Mouse (Mus musculus) midbrain, embryonic 12.5 days (tissue): Measurements from ENCODE around the gene Dnajc16. TPM values are rescaled to one million over a fixed set of nuclear protein-coding genes. Genes with fewer than 3 reads are reported as not detected.

Experiments used
- ATAC-seq: fragments of 200-750 bp; cut with Nextera tagmentation; 2 replicates; pipeline ENCODE4 v1.8.0; 2017; ENCODE audit warnings: low read depth, moderate TSS enrichment, moderate library complexity; ENCODE audit not compliant: low FRiP score
- H3K27ac ChIP-seq: fragments of 300-500 bp; sonication (generic); replicated peaks from 2 replicates; pipeline ENCODE4 v1.5.1; 2016; ENCODE audit warnings: mild to moderate bottlenecking
- H3K27me3 ChIP-seq: fragments of 300-500 bp; sonication (generic); 2 replicates; pipeline ENCODE4 v1.6.1; 2016; ENCODE audit warnings: mild to moderate bottlenecking
- H3K36me3 ChIP-seq: fragments of 300-500 bp; sonication (generic); 2 replicates; pipeline ENCODE4 v1.6.1; 2016
- H3K4me1 ChIP-seq: fragments of 300-500 bp; sonication (generic); 2 replicates; pipeline ENCODE4 v1.6.1; 2016
- H3K4me2 ChIP-seq: fragments of 300-500 bp; sonication (generic); replicated peaks from 2 replicates; pipeline ENCODE4 v1.6.1; 2016; ENCODE audit warnings: mild to moderate bottlenecking, moderate library complexity
- H3K4me3 ChIP-seq: fragments of 300-500 bp; sonication (generic); 2 replicates; pipeline ENCODE4 v1.5.1; 2016; ENCODE audit warnings: mild to moderate bottlenecking
- H3K9ac ChIP-seq: fragments of 300-500 bp; sonication (generic); replicated peaks from 2 replicates; pipeline ENCODE4 v1.6.1; 2016; ENCODE audit warnings: mild to moderate bottlenecking, moderate library complexity
- H3K9me3 ChIP-seq: fragments of 300-500 bp; sonication (generic); 2 replicates; pipeline ENCODE4 v1.6.1; 2016; ENCODE audit warnings: mild to moderate bottlenecking
- WGBS: fragments of 180-500 bp; shearing (Covaris S2); methylation state at CpG from one replicate; pipeline ENCODE4 v1.1.7; 2016; 5-methylcytosine and 5-hydroxymethylcytosine counted together
- polyA plus RNA-seq: library from polyadenylated mRNA; unstranded; fragments of >200 nt; fragmentation: Nextera tagmentation; extraction: Ambion mirVana; gene quantifications from 2 replicates; pipeline ENCODE4 v1.2.1, GENCODE M21; 2016

Gene Dnajc16
- polyA plus RNA-seq: 6.7 and 6.8 TPM in 2 replicates

DNA sequence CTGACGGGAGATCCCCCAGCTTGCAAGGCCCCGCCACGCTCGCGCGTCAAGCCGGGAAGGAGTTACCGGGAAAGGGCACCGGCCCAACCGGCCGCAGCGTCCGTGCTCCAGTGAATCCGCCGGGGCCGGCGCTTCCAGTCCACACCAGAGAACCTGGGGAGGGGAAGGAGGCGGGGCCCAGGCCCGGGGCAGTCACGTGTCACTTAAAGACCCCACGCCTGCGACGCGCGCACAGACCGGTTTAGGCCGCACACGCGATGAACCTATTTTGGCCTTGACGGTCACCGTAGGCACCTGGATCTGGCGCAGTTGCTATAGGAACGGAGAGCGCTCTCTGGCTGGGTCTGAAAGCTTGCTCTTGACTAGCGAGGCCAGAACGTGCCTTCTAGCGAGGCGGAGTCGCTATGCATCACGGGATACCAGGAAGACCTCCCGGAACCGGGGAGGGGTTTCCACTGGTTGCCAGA, at the start of gene Dnajc16:
Gene Dnajc16 (minus strand): TSS at position 408 of the 467 bp plus-strand sequence.
- Histone ChIP-seq H3K4me3 (peak within 1 kb of the TSS; percentile 93), H3K36me3 (peaks cover 6% of the 10 kb centered on the region; the same call in 1 of the 2 replicates), H3K4me2 (peak within 1 kb of the TSS; percentile 85), H3K9me3 (no peaks in the 10 kb centered on the region), H3K4me1 (peaks cover 20% of the 10 kb centered on the region), H3K9ac (peak within 1 kb of the TSS; percentile 97), H3K27ac (peak within 1 kb of the TSS; percentile 78), H3K27me3 (no peaks in the 10 kb centered on the region)
- WGBS: under 1% methylated on average over 37 of the region's 42 CpGs
- ATAC-seq: peak; percentile 93

DNA sequence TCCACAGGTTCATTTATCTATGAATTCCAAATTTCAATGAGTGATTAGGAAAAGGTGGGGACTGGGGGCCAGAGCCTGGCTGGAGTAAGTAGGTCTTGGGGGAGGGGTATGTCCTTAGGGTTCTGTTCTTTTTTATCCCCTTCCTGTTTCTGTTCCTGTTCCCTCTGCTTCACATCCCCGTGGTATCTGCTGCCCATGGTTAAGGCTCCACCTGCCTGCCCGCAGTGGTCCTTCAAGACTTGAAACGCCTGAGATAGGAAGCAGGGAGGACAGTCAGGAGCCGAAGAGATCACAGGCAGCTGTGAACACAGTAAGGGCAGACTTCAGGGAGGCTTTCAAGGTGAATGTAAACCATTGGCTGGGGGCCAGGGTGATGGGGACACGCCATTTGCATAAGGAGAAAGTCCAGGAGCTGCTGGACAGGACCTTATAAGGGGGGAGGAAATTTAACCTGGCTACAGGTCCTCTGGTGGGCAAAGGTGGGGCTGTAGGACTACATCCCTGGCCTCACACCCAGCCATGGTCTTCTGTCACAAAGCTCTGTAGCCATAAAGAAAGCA, 43.9 kb upstream of the Dnajc16 start:
- no peaks in the 10 kb centered on the region for H3K9me3 ChIP-seq
- 79% methylated on average over 5 of the region's 5 CpGs for WGBS
- H3K27ac ChIP-seq: no peak overlapping the region
- no peak overlapping the region for H3K4me2 ChIP-seq
- no peak for ATAC-seq
- H3K27me3 ChIP-seq: no peaks in the 10 kb centered on the region
- H3K36me3 ChIP-seq: no peaks in the 10 kb centered on the region
- no peak overlapping the region for H3K4me3 ChIP-seq
- H3K9ac ChIP-seq: no peak overlapping the region
- 0 out of 2 replicates have a peak, but pooled peaks cover 2% of the 10 kb centered on the region for H3K4me1 ChIP-seq

DNA sequence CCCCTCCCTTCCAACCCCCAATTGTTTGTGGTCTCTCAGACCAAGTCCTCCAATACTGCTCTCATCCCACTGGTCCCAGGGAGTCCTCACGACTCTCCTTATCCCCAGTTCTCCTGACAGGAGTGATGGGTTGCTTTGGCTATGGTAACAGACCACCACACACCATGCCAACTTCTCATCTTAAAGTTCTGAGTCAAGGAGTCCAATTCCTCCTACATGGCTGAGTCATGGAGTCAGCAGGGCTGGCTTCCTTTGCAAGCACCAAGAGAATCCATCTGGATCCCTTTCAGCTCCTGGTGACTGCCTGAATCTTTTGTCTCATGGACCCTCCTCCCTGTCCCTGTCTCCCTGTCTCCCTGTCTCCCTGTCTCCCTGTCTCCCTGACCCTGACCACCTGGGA, 43.2 kb upstream of the Dnajc16 start:
- no peaks in the 10 kb centered on the region for H3K9me3 ChIP-seq
- no peaks in the 10 kb centered on the region for H3K27me3 ChIP-seq
- 0 out of 2 replicates have a peak, but pooled peaks cover 2% of the 10 kb centered on the region for H3K4me1 ChIP-seq
- no peak overlapping the region for H3K4me3 ChIP-seq
- ATAC-seq: no peak
- H3K36me3 ChIP-seq: no peaks in the 10 kb centered on the region
- H3K4me2 ChIP-seq: no peak overlapping the region
- no peak overlapping the region for H3K27ac ChIP-seq
- H3K9ac ChIP-seq: no peak overlapping the region
- WGBS: 50% methylated on average over 1 of the region's 1 CpGs

DNA sequence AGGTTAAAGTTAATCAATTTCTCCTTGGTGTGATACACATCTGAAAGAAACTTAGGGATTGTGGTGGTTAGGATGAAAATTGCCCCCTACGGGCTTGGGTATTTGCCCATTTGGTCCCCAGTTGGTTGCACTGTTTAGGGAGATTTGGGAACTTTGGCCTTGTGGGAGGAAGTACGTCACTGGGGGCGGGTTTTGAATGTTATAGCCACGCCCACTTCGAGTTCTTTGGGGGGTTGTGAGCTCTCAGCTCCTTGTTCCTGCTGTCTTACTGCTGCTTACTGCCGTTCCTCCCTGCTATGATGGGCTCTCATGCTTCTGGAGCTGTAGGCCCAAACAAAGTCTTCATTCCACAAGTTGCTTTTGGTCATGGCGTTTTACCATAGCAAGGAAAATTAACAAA, 40.6 kb upstream of the Dnajc16 start:
- Histone ChIP-seq H3K27me3 (no peaks in the 10 kb centered on the region), H3K4me3 (no peak overlapping the region), H3K4me1 (0 out of 2 replicates have a peak, but pooled peaks cover 2% of the 10 kb centered on the region), H3K36me3 (no peaks in the 10 kb centered on the region), H3K4me2 (no peak overlapping the region), H3K27ac (no peak overlapping the region), H3K9me3 (no peaks in the 10 kb centered on the region), H3K9ac (no peak overlapping the region)
- ATAC-seq: no peak
- WGBS: 76% methylated on average over 7 of the region's 7 CpGs

DNA sequence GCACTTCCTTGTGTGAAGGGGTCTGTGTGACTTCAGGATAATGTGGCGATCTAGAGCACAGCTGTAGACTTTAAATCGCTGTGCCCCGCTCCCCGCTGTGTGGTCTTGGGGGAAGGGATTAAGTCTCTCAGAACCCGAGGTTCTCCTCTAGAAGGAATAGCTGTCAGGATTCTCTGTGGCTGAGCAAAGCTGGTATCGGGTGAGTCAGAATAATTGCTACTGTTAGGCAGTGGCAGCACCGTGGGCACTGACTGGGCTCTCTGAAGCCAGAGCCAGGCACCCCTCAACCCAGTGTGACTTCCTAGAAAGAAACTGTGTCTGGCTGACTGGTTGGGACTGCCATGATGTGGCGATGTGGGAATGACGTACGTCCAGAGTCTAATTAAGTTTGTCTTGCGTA, 39.6 kb upstream of the Dnajc16 start:
- Histone ChIP-seq H3K4me1 (0 out of 2 replicates have a peak, but pooled peaks cover 2% of the 10 kb centered on the region), H3K4me3 (no peak overlapping the region), H3K4me2 (no peak overlapping the region), H3K9ac (no peak overlapping the region), H3K27ac (no peak overlapping the region), H3K27me3 (no peaks in the 10 kb centered on the region), H3K36me3 (no peaks in the 10 kb centered on the region), H3K9me3 (no peaks in the 10 kb centered on the region)
- 50% methylated on average over 11 of the region's 11 CpGs for WGBS
- no peak for ATAC-seq

DNA sequence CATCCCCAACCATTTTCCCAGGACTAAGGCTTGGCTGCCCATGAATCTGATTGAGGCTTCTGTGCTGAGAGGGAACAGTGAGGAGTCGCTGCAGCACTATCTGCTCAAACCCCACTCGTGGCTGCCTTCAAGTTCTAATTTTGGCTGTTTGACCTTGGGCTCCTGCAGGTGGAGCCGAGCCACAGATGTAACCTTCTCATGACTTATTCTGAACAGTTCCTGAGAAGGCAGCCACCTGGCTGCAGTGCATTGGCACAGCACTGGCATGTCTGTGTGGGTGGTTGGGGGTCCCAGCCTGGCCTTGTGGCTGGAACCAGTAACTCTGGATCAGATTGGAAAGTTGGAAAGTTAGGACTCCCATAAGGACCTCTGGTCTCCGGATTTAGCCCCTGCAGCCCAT, 37.4 kb upstream of the Dnajc16 start:
- no peak overlapping the region for H3K9ac ChIP-seq

DNA sequence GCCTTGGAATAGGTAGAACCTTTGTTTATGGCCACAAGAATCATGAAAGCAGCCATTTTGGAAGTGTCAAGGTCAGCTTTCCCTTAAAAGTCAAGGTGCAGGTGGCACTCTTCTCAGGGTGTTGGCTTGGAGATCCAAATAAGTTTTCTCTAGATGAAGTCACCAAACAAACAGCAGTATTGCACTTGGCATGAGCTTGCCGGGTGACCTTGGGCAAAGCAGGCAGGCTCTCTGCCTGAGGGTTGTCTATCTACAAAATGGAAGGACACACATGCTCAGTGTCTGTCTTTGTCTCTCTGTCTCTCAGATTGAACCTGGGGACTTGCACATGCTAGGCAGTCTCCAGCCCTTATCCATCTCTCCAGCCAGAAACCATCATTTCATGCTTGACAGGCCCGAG, 36.7 kb upstream of the Dnajc16 start:
- H3K4me1 ChIP-seq: 0 out of 2 replicates have a peak, but pooled peaks cover 2% of the 10 kb centered on the region
- H3K4me3 ChIP-seq: no peak overlapping the region
- no peaks in the 10 kb centered on the region for H3K27me3 ChIP-seq
- H3K36me3 ChIP-seq: no peaks in the 10 kb centered on the region
- no peak overlapping the region for H3K9ac ChIP-seq
- H3K9me3 ChIP-seq: no peaks in the 10 kb centered on the region
- WGBS: 93% methylated on average over 2 of the region's 2 CpGs
- no peak overlapping the region for H3K4me2 ChIP-seq
- no peak for ATAC-seq
- no peak overlapping the region for H3K27ac ChIP-seq

More for the DNA sequence above, 37.4 kb upstream of the Dnajc16 start:
- Histone ChIP-seq H3K27ac (no peak overlapping the region), H3K9me3 (no peaks in the 10 kb centered on the region), H3K27me3 (no peaks in the 10 kb centered on the region), H3K4me1 (0 out of 2 replicates have a peak, but pooled peaks cover 2% of the 10 kb centered on the region), H3K36me3 (no peaks in the 10 kb centered on the region), H3K4me2 (no peak overlapping the region), H3K4me3 (no peak overlapping the region)
- 80% methylated on average over 4 of the region's 4 CpGs for WGBS
- ATAC-seq: no peak

DNA sequence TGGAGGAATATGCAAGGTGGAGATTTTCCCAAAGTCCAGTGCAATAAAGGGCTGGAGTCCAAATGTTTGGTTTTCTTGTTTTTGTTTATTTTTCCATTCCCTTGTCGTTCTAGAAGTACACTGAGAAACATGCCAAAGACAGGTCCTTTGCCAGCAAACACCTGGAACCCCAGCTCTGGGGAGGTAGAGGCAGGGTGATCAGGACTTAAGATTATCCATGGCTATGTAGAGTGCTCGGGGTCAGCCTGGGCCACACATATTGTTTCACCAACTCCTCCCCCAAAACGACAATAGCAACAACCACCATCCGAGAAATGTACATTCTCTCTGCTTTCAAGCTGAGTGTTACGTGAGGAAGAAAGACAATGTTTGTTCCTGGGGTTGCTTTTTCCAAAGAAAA, 35.3 kb upstream of the Dnajc16 start, which contains the start of gene Cela2a:
Gene Cela2a (minus strand): TSS at position 101 of the 400 bp plus-strand sequence.
- 70% methylated on average over 5 of the region's 5 CpGs for WGBS
- no peak within 1 kb of the TSS for H3K4me2 ChIP-seq
- no peak within 1 kb of the TSS for H3K27ac ChIP-seq

DNA sequence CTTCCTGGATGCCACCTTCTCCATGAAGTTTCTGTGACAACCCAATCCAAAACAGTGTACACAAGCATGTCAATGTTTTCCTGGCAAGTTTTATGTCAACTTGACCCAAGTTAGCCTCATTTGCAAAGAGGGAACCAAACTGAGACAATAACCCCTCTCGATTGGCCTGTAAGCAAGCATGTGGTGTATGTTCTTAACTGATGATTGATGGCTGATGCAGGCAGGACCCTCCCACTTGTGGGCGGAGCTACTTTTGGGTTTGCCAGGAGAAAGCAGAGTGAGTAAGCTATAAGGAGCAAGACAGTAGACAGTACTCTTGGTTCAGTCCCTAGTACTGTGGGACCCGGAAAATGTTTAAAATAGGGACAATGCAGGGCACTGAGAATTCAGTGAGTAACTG, 32.2 kb upstream of the Dnajc16 start:
- no peak for ATAC-seq
- Histone ChIP-seq H3K4me1 (no peaks in the 10 kb centered on the region), H3K36me3 (no peaks in the 10 kb centered on the region), H3K9me3 (no peaks in the 10 kb centered on the region), H3K4me3 (no peak overlapping the region), H3K27ac (no peak overlapping the region), H3K9ac (no peak overlapping the region), H3K4me2 (no peak overlapping the region), H3K27me3 (no peaks in the 10 kb centered on the region)
- 73% methylated on average over 3 of the region's 3 CpGs for WGBS

More for the DNA sequence above, 35.3 kb upstream of the Dnajc16 start, which contains the start of gene Cela2a:
- no peaks in the 10 kb centered on the region for H3K27me3 ChIP-seq
- H3K36me3 ChIP-seq: no peaks in the 10 kb centered on the region
- ATAC-seq: no peak
- H3K9ac ChIP-seq: no peak within 1 kb of the TSS
- no peak within 1 kb of the TSS for H3K4me3 ChIP-seq
- H3K9me3 ChIP-seq: no peaks in the 10 kb centered on the region
- H3K4me1 ChIP-seq: 0 out of 2 replicates have a peak, but pooled peaks cover 2% of the 10 kb centered on the region

DNA sequence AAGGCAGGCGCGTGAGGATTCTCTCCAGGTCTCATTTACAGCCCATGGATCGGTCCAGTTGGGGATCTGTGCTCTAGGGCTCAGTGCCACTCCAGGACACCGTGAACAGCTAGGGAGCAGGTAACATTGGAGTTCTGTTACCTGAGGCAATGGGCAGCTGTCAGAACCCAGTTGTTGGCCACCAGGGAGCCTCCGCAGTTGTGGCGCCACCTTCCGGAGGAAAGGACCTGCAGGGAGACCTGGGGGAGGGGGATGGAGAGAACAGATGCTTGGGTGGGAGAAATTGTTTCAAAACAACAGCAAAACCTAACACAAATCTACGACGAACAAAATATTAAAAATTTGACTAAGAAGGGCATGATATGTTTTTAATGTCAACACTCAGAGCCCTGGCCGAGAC, 31.4 kb upstream of the Dnajc16 start:
- no peak for ATAC-seq
- no peaks in the 10 kb centered on the region for H3K9me3 ChIP-seq
- H3K36me3 ChIP-seq: no peaks in the 10 kb centered on the region
- H3K4me2 ChIP-seq: no peak overlapping the region
- H3K27me3 ChIP-seq: no peaks in the 10 kb centered on the region
- no peak overlapping the region for H3K27ac ChIP-seq
- 80% methylated on average over 10 of the region's 10 CpGs for WGBS
- peaks cover 3% of the 10 kb centered on the region; the same call in 1 of the 2 replicates for H3K4me1 ChIP-seq
- no peak overlapping the region for H3K9ac ChIP-seq
- H3K4me3 ChIP-seq: no peak overlapping the region

DNA sequence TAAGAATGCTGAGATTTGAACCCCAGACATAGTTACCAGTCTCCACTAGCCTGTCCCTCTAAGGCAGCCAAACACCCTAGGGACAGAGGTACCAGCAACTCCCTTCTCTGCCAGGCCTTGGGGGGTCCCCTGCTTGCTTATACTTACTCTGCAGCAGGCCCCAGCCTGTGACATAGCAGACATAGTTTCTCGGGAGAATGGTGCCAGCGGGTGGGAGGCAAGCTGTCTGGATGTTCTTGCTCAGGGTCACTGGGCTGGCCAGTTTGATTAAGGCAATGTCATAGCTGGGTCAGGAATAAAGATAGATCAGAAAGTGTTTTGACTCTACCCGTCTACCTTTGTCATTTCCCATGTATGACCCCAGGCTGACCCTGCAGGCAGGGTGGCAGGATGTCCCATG, 30.4 kb upstream of the Dnajc16 start:
- Histone ChIP-seq H3K27ac (no peak overlapping the region), H3K9me3 (no peaks in the 10 kb centered on the region), H3K9ac (no peak overlapping the region), H3K27me3 (no peaks in the 10 kb centered on the region), H3K4me2 (no peak overlapping the region), H3K4me3 (no peak overlapping the region), H3K4me1 (peaks cover 8% of the 10 kb centered on the region; the same call in 1 of the 2 replicates), H3K36me3 (no peaks in the 10 kb centered on the region)
- no peak for ATAC-seq
- 79% methylated on average over 3 of the region's 3 CpGs for WGBS

DNA sequence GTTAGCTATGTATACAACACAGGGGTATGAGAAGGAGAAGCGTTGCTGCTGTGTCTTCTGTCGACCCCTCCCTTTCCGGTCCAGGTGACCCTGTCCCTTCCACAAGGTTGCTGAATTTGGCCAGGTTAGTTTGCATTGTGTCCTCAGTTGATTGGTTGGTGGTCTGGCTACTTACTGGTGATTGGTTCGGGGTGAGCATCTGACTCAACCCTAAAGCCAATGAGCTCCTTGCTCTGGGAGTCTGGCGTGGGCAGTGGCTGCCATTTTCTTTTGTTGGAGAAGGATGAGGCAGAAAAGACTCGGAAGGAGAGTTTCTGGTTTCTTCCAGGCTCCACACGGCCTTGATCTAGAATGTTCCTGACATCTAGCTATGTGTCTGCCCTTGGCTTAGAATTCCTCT, 28.6 kb upstream of the Dnajc16 start:
- no peak overlapping the region for H3K4me3 ChIP-seq
- H3K9ac ChIP-seq: no peak overlapping the region
- H3K4me2 ChIP-seq: no peak overlapping the region
- H3K27me3 ChIP-seq: no peaks in the 10 kb centered on the region
- WGBS: 88% methylated on average over 7 of the region's 7 CpGs
- peaks cover 12% of the 10 kb centered on the region; the same call in 1 of the 2 replicates for H3K4me1 ChIP-seq
- no peak overlapping the region for H3K27ac ChIP-seq
- H3K9me3 ChIP-seq: no peaks in the 10 kb centered on the region
- no peak for ATAC-seq
- 0 out of 2 replicates have a peak, but pooled peaks cover 7% of the 10 kb centered on the region for H3K36me3 ChIP-seq
